Mouse (Mus musculus) testis, adult 2 months (tissue): ENCODE results near the gene Qtrt2. TPM values are rescaled to one million over a fixed set of nuclear protein-coding genes. Genes with fewer than 3 reads are reported as not detected.

Experiments used
- H3K27ac ChIP-seq: fragments of 200-500 bp; 2 replicates; pipeline ENCODE4 v1.5.1; 2012; ENCODE audit warnings: low read depth, low read length; ENCODE audit not compliant: control insufficient read depth, insufficient read depth
- H3K27me3 ChIP-seq: fragments of 200-500 bp; 2 replicates; pipeline ENCODE4 v1.6.1; 2012; ENCODE audit warnings: mild to moderate bottlenecking, low read length, moderate library complexity; ENCODE audit not compliant: control insufficient read depth, insufficient read depth
- H3K36me3 ChIP-seq: fragments of 200-500 bp; 2 replicates; pipeline ENCODE4 v1.6.1; 2012; ENCODE audit warnings: mild to moderate bottlenecking, low read length; ENCODE audit not compliant: control insufficient read depth, insufficient read depth
- H3K4me1 ChIP-seq: fragments of 200-500 bp; 2 replicates; pipeline ENCODE4 v1.6.1; 2012; ENCODE audit warnings: low read length; ENCODE audit not compliant: control insufficient read depth, insufficient read depth
- H3K4me3 ChIP-seq: fragments of 200-500 bp; 2 replicates; pipeline ENCODE4 v1.5.1; 2012; ENCODE audit warnings: low read depth, mild to moderate bottlenecking, low read length, moderate library complexity, mixed read lengths; ENCODE audit not compliant: control insufficient read depth
- CTCF ChIP-seq: fragments of 200-500 bp; IDR thresholded peaks from 2 replicates; pipeline ENCODE4 v1.5.1; 2012; ENCODE audit warnings: low read depth, mild to moderate bottlenecking, inconsistent platforms, low read length, moderate library complexity; ENCODE audit not compliant: control insufficient read depth, insufficient read depth, insufficient replicate concordance
- POLR2A ChIP-seq: fragments of 200-500 bp; IDR thresholded peaks from 2 replicates; pipeline ENCODE4 v1.6.1; 2012; ENCODE audit warnings: low read depth, mild to moderate bottlenecking, inconsistent platforms, low read length, moderate library complexity; ENCODE audit not compliant: control insufficient read depth
- polyA plus RNA-seq: library from polyadenylated mRNA; depleted of rRNA; stranded (reverse); fragments of >200 nt; gene quantifications from 2 replicates; pipeline ENCODE4 v1.2.3, GENCODE M21; 2012

Qtrt2 gene
- polyA plus RNA-seq, 1 experiment: 11.0 TPM

- Histone ChIP-seq H3K36me3 (no peaks in the 10 kb centered on the region; the same call in 1 of the 2 replicates), H3K4me1 (no peaks in the 10 kb centered on the region)
Observed at GRCm38 (mm10) chr16:43965781-43966389, 39.3 kb upstream of the Qtrt2 start.

DNA sequence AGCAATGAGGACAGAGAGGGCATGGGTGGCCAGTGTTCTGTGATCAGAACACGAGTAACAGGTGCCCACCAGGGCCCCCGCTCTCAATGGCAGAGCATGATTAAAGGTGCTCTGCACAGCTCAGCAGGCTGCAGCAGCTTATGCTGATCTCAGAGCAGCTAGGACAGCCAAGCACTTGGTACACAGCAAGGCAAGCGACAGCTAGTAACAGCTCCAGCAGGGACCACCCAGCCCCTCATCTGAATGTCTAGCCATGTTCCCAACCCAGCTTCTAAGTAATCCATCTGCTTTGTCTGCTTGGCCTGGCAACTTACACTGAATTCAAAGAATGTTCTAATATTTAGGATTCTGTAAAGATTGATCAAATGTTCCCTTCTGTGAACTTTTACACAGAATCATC is 37.2 kb upstream of the Qtrt2 start:
- H3K27ac ChIP-seq: no peak overlapping the region
- H3K36me3 ChIP-seq: peaks cover under 1% of the 10 kb centered on the region
- no peak overlapping the region for H3K4me3 ChIP-seq
- TF ChIP-seq POLR2A: no peak
- no peak for TF ChIP-seq CTCF
- H3K4me1 ChIP-seq: no peaks in the 10 kb centered on the region
- no peaks in the 10 kb centered on the region for H3K27me3 ChIP-seq

More at GRCm38 (mm10) chr16:43965781-43966389, 39.3 kb upstream of the Qtrt2 start:
- no peak overlapping the region for H3K4me3 ChIP-seq
- no peak overlapping the region for H3K27ac ChIP-seq
- H3K27me3 ChIP-seq: no peaks in the 10 kb centered on the region
- no peak for TF ChIP-seq POLR2A
- TF ChIP-seq CTCF: no peak

GRCm38 (mm10) chr16:43963291-43963690 is 36.7 kb upstream of the Qtrt2 start:
- Histone ChIP-seq H3K27me3 (no peaks in the 10 kb centered on the region), H3K27ac (no peak overlapping the region), H3K36me3 (peaks cover 2% of the 10 kb centered on the region), H3K4me3 (no peak overlapping the region), H3K4me1 (no peaks in the 10 kb centered on the region)
- no peak for TF ChIP-seq POLR2A
- no peak for TF ChIP-seq CTCF

- no peak overlapping the region for H3K27ac ChIP-seq
- H3K27me3 ChIP-seq: no peaks in the 10 kb centered on the region
- no peaks in the 10 kb centered on the region for H3K4me1 ChIP-seq
- no peak overlapping the region for H3K4me3 ChIP-seq
- H3K36me3 ChIP-seq: peaks cover 3% of the 10 kb centered on the region
- TF ChIP-seq CTCF: no peak
- TF ChIP-seq POLR2A: no peak
Observed at GRCm38 (mm10) chr16:43958038-43958437, 31.4 kb upstream of the Qtrt2 start.

GRCm38 (mm10) chr16:43954913-43955312 is 28.3 kb upstream of the Qtrt2 start:
- no peak for TF ChIP-seq CTCF
- TF ChIP-seq POLR2A: no peak
- Histone ChIP-seq H3K36me3 (peaks cover 3% of the 10 kb centered on the region), H3K27ac (no peak overlapping the region), H3K27me3 (no peaks in the 10 kb centered on the region), H3K4me3 (no peak overlapping the region), H3K4me1 (no peaks in the 10 kb centered on the region)

GRCm38 (mm10) chr16:43951591-43951990 is 25.0 kb upstream of the Qtrt2 start:
- no peak for TF ChIP-seq POLR2A
- no peak for TF ChIP-seq CTCF

DNA sequence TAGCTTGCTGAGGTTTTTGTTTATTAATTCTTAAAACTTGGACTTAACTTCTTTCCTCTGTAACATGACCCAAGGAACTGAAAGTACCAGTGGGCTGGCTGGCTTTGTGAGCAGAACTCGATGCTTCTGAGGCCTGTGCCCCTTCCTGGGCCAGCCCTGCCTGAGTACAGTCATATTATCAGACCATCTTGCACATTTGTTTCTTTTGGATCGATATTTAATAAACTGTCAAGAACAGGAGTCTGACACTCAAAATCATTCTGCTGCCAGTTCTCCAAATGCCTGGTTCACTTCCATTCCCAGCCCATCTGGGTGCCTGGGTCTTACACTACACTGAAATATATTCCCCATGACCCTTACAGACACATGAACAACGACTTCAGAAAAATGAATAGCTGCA is 19.3 kb upstream of the Qtrt2 start:
- Histone ChIP-seq H3K36me3 (no peaks in the 10 kb centered on the region; the same call in none of the 2 replicates), H3K4me1 (no peaks in the 10 kb centered on the region), H3K27me3 (no peaks in the 10 kb centered on the region), H3K4me3 (no peak overlapping the region), H3K27ac (no peak overlapping the region)
- no peak for TF ChIP-seq CTCF
- no peak for TF ChIP-seq POLR2A

More at GRCm38 (mm10) chr16:43951591-43951990, 25.0 kb upstream of the Qtrt2 start:
- H3K4me3 ChIP-seq: no peak overlapping the region
- no peaks in the 10 kb centered on the region; the same call in 1 of the 2 replicates for H3K36me3 ChIP-seq
- H3K27me3 ChIP-seq: no peaks in the 10 kb centered on the region
- H3K27ac ChIP-seq: no peak overlapping the region
- no peaks in the 10 kb centered on the region for H3K4me1 ChIP-seq

DNA sequence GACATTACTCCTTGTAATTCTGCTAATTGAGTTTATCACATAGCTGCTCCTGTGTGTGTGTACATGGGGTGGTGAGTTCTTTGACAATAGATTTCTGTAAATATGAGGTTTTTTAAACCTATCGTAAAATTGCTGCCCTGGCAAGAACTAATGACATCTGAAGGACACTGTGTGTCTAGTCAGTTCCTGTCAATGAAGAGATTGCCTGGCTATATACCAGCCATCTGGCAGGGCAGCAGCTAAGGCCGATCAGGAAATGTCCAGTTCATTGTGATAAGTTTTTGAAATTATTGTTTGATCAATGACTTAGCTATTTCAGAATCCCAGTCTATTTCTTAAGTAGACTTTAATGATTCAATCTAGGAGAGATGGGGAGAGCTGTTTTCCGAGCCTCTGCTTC is 18.7 kb upstream of the Qtrt2 start:
- Histone ChIP-seq H3K27ac (no peak overlapping the region), H3K4me1 (no peaks in the 10 kb centered on the region), H3K36me3 (no peaks in the 10 kb centered on the region; the same call in none of the 2 replicates), H3K4me3 (no peak overlapping the region), H3K27me3 (no peaks in the 10 kb centered on the region)
- TF ChIP-seq CTCF (no peak), POLR2A (no peak)
